Mouse (Mus musculus): ENCODE data around the gene Prps1l3.
A peak's percentile ranks its signal among the peaks of the same experiment; 100 is the strongest.

Prps1l3 gene

DNA sequence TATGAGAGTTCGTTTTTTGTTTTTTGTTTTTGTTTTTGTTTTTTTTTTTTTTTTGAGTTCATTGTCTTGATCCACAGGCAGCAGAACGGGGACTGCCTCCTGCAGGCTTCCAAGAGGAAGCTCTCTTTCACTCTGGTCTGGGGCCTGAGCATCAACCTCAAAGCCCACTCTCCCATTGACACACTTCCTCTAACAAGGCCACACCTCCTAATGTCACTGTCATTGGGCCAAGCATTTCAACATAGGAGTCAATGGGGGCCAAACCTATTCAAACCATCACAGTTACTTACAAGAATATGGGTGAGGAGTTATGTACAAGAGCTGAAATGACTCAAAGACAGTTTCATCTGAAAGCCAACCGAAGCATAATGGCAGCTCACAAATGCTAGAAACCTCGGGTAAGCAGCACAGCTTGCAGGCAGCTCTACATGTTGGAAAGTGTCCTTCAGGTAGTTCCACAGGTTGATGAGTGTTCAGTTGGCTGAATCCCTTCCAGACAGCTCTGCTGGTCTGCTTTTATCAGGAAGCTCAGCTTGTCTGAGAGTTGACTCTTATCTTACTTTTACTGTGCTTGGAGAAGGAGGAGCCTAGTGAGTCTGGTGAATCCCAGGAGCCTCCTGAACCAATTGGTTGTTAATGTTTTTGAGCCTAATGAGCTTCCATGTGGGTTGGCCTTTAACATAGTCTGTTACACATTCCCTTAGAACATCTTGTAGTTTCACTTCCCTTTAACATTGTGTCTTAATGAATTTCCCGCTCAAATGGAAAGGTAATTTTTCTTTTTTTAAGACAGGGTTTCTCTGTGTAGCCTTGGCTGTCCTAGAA lies 13.7 kb downstream of the Prps1l3 start:
- DNase-seq (ENCODE audit: low read depth, low spot score): peak; percentile 33

- no peak for DNase-seq (ENCODE audit: low read depth, low spot score)
Measured at GRCm38 (mm10) chr12:57258572-57258971, 28.4 kb downstream of the Prps1l3 start.

- no peak for DNase-seq (ENCODE audit: low read depth, low spot score)
Measured at GRCm38 (mm10) chr12:57275456-57275855, 45.2 kb downstream of the Prps1l3 start.

- peak; percentile 49 for DNase-seq (ENCODE audit: low read depth, low spot score)
Measured at GRCm38 (mm10) chr12:57281155-57282114, 51.2 kb downstream of the Prps1l3 start.

GRCm38 (mm10) chr12:57285303-57286059 lies 55.3 kb downstream of the Prps1l3 start:
- no peak for DNase-seq (ENCODE audit: low read depth, low spot score)
